27 mouse cellular contexts compared by ENCODE assay signal in the genomic region with DNA sequence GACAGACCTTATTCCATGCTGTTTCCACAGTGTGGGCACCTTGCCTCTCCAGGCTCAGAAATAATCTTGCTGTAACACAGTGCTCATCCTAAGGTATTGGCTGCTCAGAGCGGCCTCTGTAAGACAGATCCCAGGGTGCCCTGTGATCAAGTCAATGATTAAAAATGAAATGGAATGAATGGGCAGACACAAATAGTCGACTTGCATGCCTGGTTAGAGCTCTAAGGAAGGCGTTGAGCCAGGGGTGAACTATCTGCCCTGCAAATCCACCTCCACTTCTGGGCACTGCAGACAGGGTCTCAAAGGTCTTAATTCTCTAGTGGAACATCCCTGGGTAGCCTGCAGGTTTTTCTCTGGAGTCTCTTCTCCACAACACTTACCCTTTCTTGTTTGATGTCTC.
DNase-seq lines count a peak whose midpoint lies in the region; ATAC-seq and TF ChIP-seq lines count a peak whose summit lies in the region.
"Had no signal": no experiment of that assay in that cellular context is flagged by ENCODE, and none has a peak within 500 bp of the region (broad histone marks: within the 10 kb centered on the region; RNA-seq: fewer than 3 reads in every experiment).

No protein-coding gene starts in this region.

- no peak overlapping the region for H3K4me3 ChIP-seq in forebrain, embryonic 11.5 days (ENCODE audit: low read depth, low read length)
- H3K4me3 ChIP-seq in forebrain, embryonic 13.5 days = no peak overlapping the region
- H3K4me3 ChIP-seq in liver, embryonic 11.5 days (ENCODE audit: low read depth, low read length) = no peak overlapping the region
- no peak overlapping the region for H3K4me3 ChIP-seq in liver, embryonic 12.5 days
- no peak overlapping the region for H3K4me3 ChIP-seq in kidney, embryonic 15.5 days (replicated peaks)
- no peak overlapping the region for H3K4me3 ChIP-seq in stomach, postnatal 0 days (ENCODE audit: low read depth, low read length)
- H3K4me3 ChIP-seq: gastrocnemius, adult 2 months; limb, embryonic 10.5 days; limb, embryonic 15.5 days; liver, embryonic 15.5 days; lung, embryonic 15.5 days; midbrain, embryonic 10.5 days; midbrain, embryonic 15.5 days; neural tube, embryonic 12.5 days had no signal

- 71% methylated on average over 3 of the region's 3 CpGs for WGBS in forebrain, embryonic 11.5 days
- WGBS in forebrain, embryonic 13.5 days = 79% methylated on average over 3 of the region's 3 CpGs
- WGBS in liver, embryonic 11.5 days = 72% methylated on average over 3 of the region's 3 CpGs
- WGBS in liver, embryonic 12.5 days (ENCODE audit: insufficient replicate concordance) = 59% methylated on average over 3 of the region's 3 CpGs
- 73% methylated on average over 3 of the region's 3 CpGs for WGBS in kidney, embryonic 15.5 days
- 70% methylated on average over 3 of the region's 3 CpGs for WGBS in stomach, postnatal 0 days

- no peaks in the 10 kb centered on the region for H3K36me3 ChIP-seq in forebrain, embryonic 11.5 days (ENCODE audit: control insufficient read depth, insufficient read depth, low read length)
- H3K36me3 ChIP-seq in forebrain, embryonic 13.5 days (ENCODE audit: poor library complexity, severe bottlenecking) = no peaks in the 10 kb centered on the region
- H3K36me3 ChIP-seq in liver, embryonic 11.5 days (ENCODE audit: control insufficient read depth, insufficient read depth, low read length) = no peaks in the 10 kb centered on the region
- H3K36me3 ChIP-seq in liver, embryonic 12.5 days = no peaks in the 10 kb centered on the region
- H3K36me3 ChIP-seq in kidney, embryonic 15.5 days = no peaks in the 10 kb centered on the region
- no peaks in the 10 kb centered on the region for H3K36me3 ChIP-seq in stomach, postnatal 0 days (ENCODE audit: control insufficient read depth, insufficient read depth, low read length)
- H3K36me3 ChIP-seq: limb, embryonic 10.5 days; limb, embryonic 15.5 days; liver, embryonic 15.5 days; lung, embryonic 15.5 days; midbrain, embryonic 10.5 days; midbrain, embryonic 15.5 days; neural tube, embryonic 12.5 days had no signal

- no peak for TF ChIP-seq EP300 in stomach, postnatal 0 days (optimal IDR thresholded peaks at IDR 0.05)

- H3K4me1 ChIP-seq in forebrain, embryonic 11.5 days (replicated peaks; ENCODE audit: control insufficient read depth, insufficient read depth, low read length) = no peaks in the 10 kb centered on the region
- H3K4me1 ChIP-seq in forebrain, embryonic 13.5 days = no peaks in the 10 kb centered on the region
- no peaks in the 10 kb centered on the region for H3K4me1 ChIP-seq in liver, embryonic 11.5 days (replicated peaks; ENCODE audit: control insufficient read depth, insufficient read depth, low read length)
- no peaks in the 10 kb centered on the region for H3K4me1 ChIP-seq in liver, embryonic 12.5 days
- H3K4me1 ChIP-seq in kidney, embryonic 15.5 days = 0 out of 2 replicates have a peak, but pooled peaks cover 7% of the 10 kb centered on the region
- no peaks in the 10 kb centered on the region for H3K4me1 ChIP-seq in stomach, postnatal 0 days (replicated peaks; ENCODE audit: control insufficient read depth, insufficient read depth)
- H3K4me1 ChIP-seq: limb, embryonic 10.5 days; limb, embryonic 15.5 days; liver, embryonic 15.5 days; lung, embryonic 15.5 days; midbrain, embryonic 10.5 days; midbrain, embryonic 15.5 days; neural tube, embryonic 12.5 days had no signal

- no peak overlapping the region for H3K4me2 ChIP-seq in forebrain, embryonic 11.5 days (ENCODE audit: low read depth, low read length, severe bottlenecking)
- no peak overlapping the region for H3K4me2 ChIP-seq in forebrain, embryonic 13.5 days
- H3K4me2 ChIP-seq in liver, embryonic 11.5 days = no peak overlapping the region
- H3K4me2 ChIP-seq in liver, embryonic 12.5 days = no peak overlapping the region
- no peak overlapping the region for H3K4me2 ChIP-seq in kidney, embryonic 15.5 days
- H3K4me2 ChIP-seq in stomach, postnatal 0 days (replicated peaks; ENCODE audit: low read depth) = no peak overlapping the region
- H3K4me2 ChIP-seq: limb, embryonic 15.5 days; liver, embryonic 15.5 days; lung, embryonic 15.5 days; midbrain, embryonic 15.5 days; neural tube, embryonic 12.5 days had no signal

- no peaks in the 10 kb centered on the region for H3K9me3 ChIP-seq in forebrain, embryonic 11.5 days (ENCODE audit: control insufficient read depth, low read length)
- no peaks in the 10 kb centered on the region for H3K9me3 ChIP-seq in forebrain, embryonic 13.5 days (replicated peaks)
- no peaks in the 10 kb centered on the region for H3K9me3 ChIP-seq in liver, embryonic 11.5 days (ENCODE audit: control insufficient read depth, low read length)
- H3K9me3 ChIP-seq in liver, embryonic 12.5 days (replicated peaks) = no peaks in the 10 kb centered on the region; the same call in 1 of the 2 replicates
- H3K9me3 ChIP-seq in kidney, embryonic 15.5 days (replicated peaks) = no peaks in the 10 kb centered on the region
- no peaks in the 10 kb centered on the region for H3K9me3 ChIP-seq in stomach, postnatal 0 days (ENCODE audit: control insufficient read depth, low read length)
- H3K9me3 ChIP-seq: limb, embryonic 10.5 days; limb, embryonic 15.5 days; liver, embryonic 15.5 days; lung, embryonic 15.5 days; midbrain, embryonic 10.5 days; midbrain, embryonic 15.5 days; neural tube, embryonic 12.5 days had no signal

- ATAC-seq in forebrain, embryonic 11.5 days (replicated peaks; ENCODE audit: low FRiP score) = no peak
- no peak for ATAC-seq in forebrain, embryonic 13.5 days
- ATAC-seq in liver, embryonic 11.5 days (replicated peaks; ENCODE audit: low FRiP score) = no peak
- no peak for ATAC-seq in liver, embryonic 12.5 days
- ATAC-seq in kidney, embryonic 15.5 days (replicated peaks; ENCODE audit: low FRiP score) = no peak
- no peak for ATAC-seq in stomach, postnatal 0 days (ENCODE audit: low FRiP score, low TSS enrichment)
- ATAC-seq in monocyte, adult 5-6 weeks (replicated peaks; ENCODE audit: insufficient number of reproducible peaks, low FRiP score, low TSS enrichment, poor library complexity, severe bottlenecking) = no peak
- ATAC-seq: forebrain, embryonic 16.5 days; hindbrain, embryonic 16.5 days; midbrain, embryonic 15.5 days had no signal

- no peak for TF ChIP-seq CTCF in stomach, postnatal 0 days (IDR thresholded peaks at IDR 0.05; ENCODE audit: low read depth)

- peak; percentile 15 for DNase-seq in forebrain, embryonic 11.5 days (ENCODE audit: low spot score)
- DNase-seq in liver, embryonic 11.5 days (ENCODE audit: low spot score) = peak; percentile 5
- DNase-seq in stomach, postnatal 0 days (ENCODE audit: low spot score) = peak; percentile 7
- no peak for DNase-seq in testis, postnatal 10 days (ENCODE audit: low spot score)
- DNase-seq: adrenal gland, adult 8-10 months; cerebellum, adult 8-10 months; cerebellum, postnatal 25 days; gastrocnemius, adult 2 months; gastrocnemius, postnatal 36 days; layer of hippocampus, postnatal 36 days; right cerebral cortex, adult 18-20 months; right cerebral cortex, postnatal 4 days; thymus, postnatal 14 days had no signal

- no peaks in the 10 kb centered on the region for H3K27me3 ChIP-seq in forebrain, embryonic 11.5 days (ENCODE audit: control insufficient read depth, insufficient read depth, low read length)
- no peaks in the 10 kb centered on the region for H3K27me3 ChIP-seq in forebrain, embryonic 13.5 days
- H3K27me3 ChIP-seq in liver, embryonic 11.5 days (replicated peaks; ENCODE audit: control insufficient read depth, insufficient read depth, low read length) = no peaks in the 10 kb centered on the region
- H3K27me3 ChIP-seq in liver, embryonic 12.5 days (replicated peaks) = peaks cover 4% of the 10 kb centered on the region; the same call in 1 of the 2 replicates
- no peaks in the 10 kb centered on the region for H3K27me3 ChIP-seq in kidney, embryonic 15.5 days
- H3K27me3 ChIP-seq in stomach, postnatal 0 days (ENCODE audit: control insufficient read depth, insufficient read depth, low read length) = no peaks in the 10 kb centered on the region
- H3K27me3 ChIP-seq: CH12.LX; limb, embryonic 15.5 days; lung, embryonic 15.5 days; midbrain, embryonic 15.5 days; neural tube, embryonic 12.5 days had no signal

- no peak overlapping the region for H3K27ac ChIP-seq in forebrain, embryonic 11.5 days (ENCODE audit: low read depth, low read length)
- H3K27ac ChIP-seq in forebrain, embryonic 13.5 days = no peak overlapping the region
- no peak overlapping the region for H3K27ac ChIP-seq in liver, embryonic 11.5 days (ENCODE audit: low read depth, low read length)
- H3K27ac ChIP-seq in liver, embryonic 12.5 days = no peak overlapping the region
- H3K27ac ChIP-seq in kidney, embryonic 15.5 days = 0 out of 2 replicates have a peak overlapping the region, but pooled peaks have one; percentile 29
- no peak overlapping the region for H3K27ac ChIP-seq in stomach, postnatal 0 days (replicated peaks)
- H3K27ac ChIP-seq: gastrocnemius, adult 2 months; limb, embryonic 10.5 days; limb, embryonic 15.5 days; liver, embryonic 15.5 days; lung, embryonic 15.5 days; midbrain, embryonic 10.5 days; midbrain, embryonic 15.5 days; neural tube, embryonic 12.5 days had no signal

- H3K9ac ChIP-seq in forebrain, embryonic 11.5 days (ENCODE audit: low read length) = no peak overlapping the region
- H3K9ac ChIP-seq in forebrain, embryonic 13.5 days = no peak overlapping the region
- H3K9ac ChIP-seq in liver, embryonic 11.5 days (ENCODE audit: low read depth, low read length) = no peak overlapping the region
- H3K9ac ChIP-seq in liver, embryonic 12.5 days = no peak overlapping the region
- no peak overlapping the region for H3K9ac ChIP-seq in kidney, embryonic 15.5 days
- H3K9ac ChIP-seq in stomach, postnatal 0 days (ENCODE audit: low read length) = no peak overlapping the region
- H3K9ac ChIP-seq: limb, embryonic 15.5 days; liver, embryonic 15.5 days; lung, embryonic 15.5 days; midbrain, embryonic 15.5 days; neural tube, embryonic 12.5 days had no signal
